Mouse (Mus musculus): ENCODE data around the gene Golgb1. TPM values are rescaled to one million over a fixed set of nuclear protein-coding genes. Genes with fewer than 3 reads are reported as not detected.

Gene Golgb1
- polyA plus RNA-seq, 1 experiment, result 56.0 TPM

DNA sequence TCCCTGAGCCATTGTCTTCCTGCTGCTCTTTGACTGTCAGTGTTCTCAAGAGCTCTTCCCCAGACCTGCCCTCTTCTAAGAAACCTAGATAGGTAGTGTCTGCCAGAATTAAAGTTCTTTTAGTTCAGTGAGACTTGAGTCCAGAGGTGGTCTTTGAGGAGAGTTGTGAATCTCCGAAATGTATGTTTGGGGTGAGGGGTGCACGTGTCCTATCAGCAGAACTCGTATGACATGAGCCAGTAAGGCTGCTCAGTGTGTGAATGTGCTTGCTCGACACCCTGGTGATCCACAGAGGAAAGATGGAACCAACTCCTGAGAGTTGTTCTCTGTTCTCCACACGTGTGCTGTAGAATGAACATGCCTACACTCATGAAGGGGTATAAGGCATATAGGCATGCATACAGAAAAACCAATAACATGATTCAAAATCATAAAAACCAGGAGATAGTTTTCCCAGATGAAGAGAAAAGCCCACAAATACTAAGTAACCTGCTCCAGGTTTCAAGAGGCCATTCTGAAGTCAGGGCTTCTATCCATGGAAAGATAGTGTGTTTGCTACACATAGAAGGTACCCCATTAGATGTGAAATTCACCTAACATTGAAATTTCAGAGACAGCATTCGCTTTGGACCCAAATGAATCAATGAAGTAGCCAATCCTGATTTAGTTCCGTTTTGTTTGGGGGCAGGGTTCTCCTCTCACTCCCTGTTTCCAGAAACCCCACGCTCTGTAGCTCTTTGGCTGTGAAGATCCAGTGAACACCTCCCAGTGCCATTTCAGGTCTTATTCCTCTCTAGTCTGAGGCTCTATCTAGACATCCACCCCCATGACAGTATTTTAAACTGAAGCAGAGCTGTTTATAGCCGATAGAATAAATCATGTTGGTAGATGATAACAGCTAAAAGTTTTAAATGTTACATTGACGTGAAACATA lies 51.8 kb downstream of the Golgb1 start:
- Histone ChIP-seq H3K4me3 (ENCODE audit: insufficient read depth, low read length) (no peak overlapping the region), H3K27ac (ENCODE audit: insufficient read depth, low read length) (no peak overlapping the region), H3K4me1 (ENCODE audit: control insufficient read depth, insufficient read depth, low read length) (peaks cover 5% of the 10 kb centered on the region; the same call in 1 of the 2 replicates)
- TF ChIP-seq POLR2A (IDR thresholded peaks at IDR 0.05; ENCODE audit: extremely low read depth, insufficient read depth, low read length), result no peak
- TF ChIP-seq CTCF (IDR thresholded peaks at IDR 0.05; ENCODE audit: extremely low read depth, insufficient read depth, low read length), result no peak

GRCm38 (mm10) chr16:36927495-36928105 lies 52.7 kb downstream of the Golgb1 start:
- Histone ChIP-seq H3K27ac (ENCODE audit: insufficient read depth, low read length) (no peak overlapping the region), H3K4me3 (ENCODE audit: insufficient read depth, low read length) (no peak overlapping the region), H3K4me1 (ENCODE audit: control insufficient read depth, insufficient read depth, low read length) (peaks cover 2% of the 10 kb centered on the region; the same call in 1 of the 2 replicates)
- TF ChIP-seq CTCF (IDR thresholded peaks at IDR 0.05; ENCODE audit: extremely low read depth, insufficient read depth, low read length), result no peak
- no peak for TF ChIP-seq POLR2A (IDR thresholded peaks at IDR 0.05; ENCODE audit: extremely low read depth, insufficient read depth, low read length)

- Histone ChIP-seq H3K27ac (ENCODE audit: insufficient read depth, low read length) (no peak overlapping the region), H3K4me1 (ENCODE audit: control insufficient read depth, insufficient read depth, low read length) (peaks cover 2% of the 10 kb centered on the region; the same call in 1 of the 2 replicates), H3K4me3 (ENCODE audit: insufficient read depth, low read length) (no peak overlapping the region)
- no peak for TF ChIP-seq CTCF (IDR thresholded peaks at IDR 0.05; ENCODE audit: extremely low read depth, insufficient read depth, low read length)
- TF ChIP-seq POLR2A (IDR thresholded peaks at IDR 0.05; ENCODE audit: extremely low read depth, insufficient read depth, low read length), result no peak
Observed at GRCm38 (mm10) chr16:36928106-36928500, 53.2 kb downstream of the Golgb1 start.

- peaks cover 3% of the 10 kb centered on the region; the same call in 1 of the 2 replicates for H3K4me1 ChIP-seq (ENCODE audit: control insufficient read depth, insufficient read depth, low read length)
- H3K4me3 ChIP-seq (ENCODE audit: insufficient read depth, low read length), result no peak overlapping the region
- H3K27ac ChIP-seq (ENCODE audit: insufficient read depth, low read length), result no peak overlapping the region
- no peak for TF ChIP-seq POLR2A (IDR thresholded peaks at IDR 0.05; ENCODE audit: extremely low read depth, insufficient read depth, low read length)
- TF ChIP-seq CTCF (IDR thresholded peaks at IDR 0.05; ENCODE audit: extremely low read depth, insufficient read depth, low read length), result no peak
Observed at GRCm38 (mm10) chr16:36929216-36929615, 54.3 kb downstream of the Golgb1 start.

DNA sequence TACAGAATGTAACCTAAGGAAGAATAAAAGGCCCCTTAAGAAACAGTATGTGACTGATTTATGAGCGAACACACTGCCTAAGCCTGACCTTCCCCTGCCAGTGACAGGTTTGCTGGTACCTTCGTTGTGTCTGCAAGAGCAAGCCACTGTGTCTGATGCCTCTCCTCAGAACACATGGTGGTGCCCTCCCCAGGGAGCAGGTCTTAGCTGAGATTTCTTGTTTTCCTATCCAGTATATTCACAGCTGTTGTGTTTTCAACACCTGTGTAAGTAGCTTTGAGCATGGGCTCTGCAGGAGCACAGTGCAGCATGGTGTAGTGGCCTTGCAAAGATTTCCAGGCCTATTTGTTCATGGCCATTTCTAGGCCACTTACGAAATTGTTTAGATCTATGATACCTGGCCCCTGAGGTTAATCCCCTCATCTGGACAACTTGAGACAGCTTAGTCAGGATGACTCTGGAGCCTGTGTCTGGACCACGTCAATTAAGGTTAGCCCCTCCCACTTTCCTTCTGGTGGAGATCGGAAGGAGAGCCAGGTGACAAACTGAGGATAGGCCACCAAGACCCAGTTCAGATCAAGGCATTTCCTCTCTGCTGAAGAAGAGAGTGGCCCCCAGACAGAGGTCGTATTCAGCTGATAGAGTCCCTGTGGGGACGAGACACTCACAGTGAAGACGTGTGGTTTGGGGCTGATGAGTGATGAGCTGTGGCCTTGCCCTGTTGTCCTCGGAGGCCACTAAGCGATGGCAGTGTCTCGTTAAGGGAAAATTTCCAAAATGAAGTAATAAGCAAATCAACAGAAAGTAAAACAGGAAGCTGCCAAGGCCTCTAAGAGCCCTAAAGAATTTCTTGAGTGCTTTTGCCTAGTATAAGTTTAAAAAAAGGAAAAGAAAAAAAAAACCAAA lies 55.5 kb downstream of the Golgb1 start:
- H3K4me3 ChIP-seq (ENCODE audit: insufficient read depth, low read length), result no peak overlapping the region
- H3K4me1 ChIP-seq (ENCODE audit: control insufficient read depth, insufficient read depth, low read length), result 0 out of 2 replicates have a peak, but pooled peaks cover 3% of the 10 kb centered on the region
- H3K27ac ChIP-seq (ENCODE audit: insufficient read depth, low read length), result no peak overlapping the region
- TF ChIP-seq CTCF (IDR thresholded peaks at IDR 0.05; ENCODE audit: extremely low read depth, insufficient read depth, low read length), result no peak
- TF ChIP-seq POLR2A (IDR thresholded peaks at IDR 0.05; ENCODE audit: extremely low read depth, insufficient read depth, low read length), result no peak

DNA sequence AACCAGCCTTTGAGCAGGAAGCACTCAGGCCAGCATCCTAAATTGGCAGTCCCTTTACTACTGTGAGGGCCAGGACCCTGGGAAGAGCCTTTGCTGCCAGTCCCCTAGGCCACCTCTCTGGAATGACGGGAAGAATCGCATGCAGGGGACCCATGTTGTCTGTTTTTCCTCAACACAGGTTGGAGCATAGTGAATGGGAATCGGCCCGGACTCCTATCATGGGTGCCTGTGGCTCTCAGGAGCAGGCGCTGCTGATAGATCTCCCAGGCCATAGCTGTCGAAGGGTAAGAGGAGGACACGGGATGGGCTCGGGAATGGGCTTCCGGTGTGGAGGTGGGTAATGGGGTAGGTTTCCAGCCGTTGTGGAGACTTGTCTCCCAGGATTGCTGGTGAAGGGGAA lies 56.4 kb downstream of the Golgb1 start:
- Histone ChIP-seq H3K27ac (ENCODE audit: insufficient read depth, low read length) (no peak overlapping the region), H3K4me1 (ENCODE audit: control insufficient read depth, insufficient read depth, low read length) (0 out of 2 replicates have a peak, but pooled peaks cover 3% of the 10 kb centered on the region), H3K4me3 (ENCODE audit: insufficient read depth, low read length) (no peak overlapping the region)
- TF ChIP-seq CTCF (IDR thresholded peaks at IDR 0.05; ENCODE audit: extremely low read depth, insufficient read depth, low read length), result no peak
- no peak for TF ChIP-seq POLR2A (IDR thresholded peaks at IDR 0.05; ENCODE audit: extremely low read depth, insufficient read depth, low read length)

DNA sequence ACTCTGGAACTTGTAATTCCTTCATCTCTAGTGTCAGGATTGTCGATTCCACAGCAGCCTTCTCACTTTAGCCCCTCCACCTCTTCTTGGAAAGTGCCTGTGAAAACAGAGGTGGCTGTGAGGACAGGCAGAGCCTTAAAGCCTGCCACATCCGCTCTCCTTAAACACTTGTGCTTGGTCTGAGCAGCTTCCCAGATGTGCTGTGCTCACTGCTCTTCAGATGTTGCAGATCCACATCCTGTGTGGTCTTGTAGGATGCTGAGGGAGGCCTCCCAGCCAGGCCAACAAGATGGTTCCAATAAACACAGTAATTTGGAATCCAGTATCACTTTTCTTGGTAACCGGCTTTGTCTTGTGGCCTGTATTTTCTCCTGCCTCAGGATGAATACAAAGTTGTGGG lies 57.0 kb downstream of the Golgb1 start:
- no peak overlapping the region for H3K4me3 ChIP-seq (ENCODE audit: insufficient read depth, low read length)
- H3K4me1 ChIP-seq (ENCODE audit: control insufficient read depth, insufficient read depth, low read length), result 0 out of 2 replicates have a peak, but pooled peaks cover 3% of the 10 kb centered on the region
- no peak for TF ChIP-seq CTCF (IDR thresholded peaks at IDR 0.05; ENCODE audit: extremely low read depth, insufficient read depth, low read length)
- no peak for TF ChIP-seq POLR2A (IDR thresholded peaks at IDR 0.05; ENCODE audit: extremely low read depth, insufficient read depth, low read length)
- no peak overlapping the region for H3K27ac ChIP-seq (ENCODE audit: insufficient read depth, low read length)

DNA sequence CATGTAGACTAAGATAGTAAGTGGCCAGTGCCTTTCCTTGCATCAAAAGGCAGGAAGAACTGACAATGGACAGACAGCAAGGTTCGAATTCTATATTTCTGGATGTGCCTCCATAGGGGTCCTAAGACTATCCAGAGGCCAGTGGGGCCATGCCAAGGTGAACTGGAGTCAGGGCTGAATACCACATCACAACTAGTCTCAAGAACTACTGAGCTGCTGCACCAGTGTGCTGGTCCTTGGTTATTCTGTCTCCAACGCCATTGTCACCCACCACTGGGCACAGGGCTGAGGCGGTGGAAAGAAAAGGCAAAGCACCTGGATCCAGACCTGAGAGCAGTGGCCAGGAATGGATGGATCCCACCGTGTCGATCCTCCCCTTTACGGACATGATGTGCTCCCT lies 57.6 kb downstream of the Golgb1 start:
- no peak for TF ChIP-seq POLR2A (IDR thresholded peaks at IDR 0.05; ENCODE audit: extremely low read depth, insufficient read depth, low read length)
- no peak for TF ChIP-seq CTCF (IDR thresholded peaks at IDR 0.05; ENCODE audit: extremely low read depth, insufficient read depth, low read length)
- no peak overlapping the region for H3K27ac ChIP-seq (ENCODE audit: insufficient read depth, low read length)
- no peak overlapping the region for H3K4me3 ChIP-seq (ENCODE audit: insufficient read depth, low read length)
- 0 out of 2 replicates have a peak, but pooled peaks cover 1% of the 10 kb centered on the region for H3K4me1 ChIP-seq (ENCODE audit: control insufficient read depth, insufficient read depth, low read length)

Data from cortical plate, adult 2 months (tissue).